Mouse (Mus musculus): ENCODE data around the gene Dnah6. TPM values are rescaled to one million over a fixed set of nuclear protein-coding genes. Genes with fewer than 3 reads are reported as not detected.

Gene Dnah6
- polyA plus RNA-seq, 1 experiment = 0.70 TPM

GRCm38 (mm10) chr6:72982506-72982905 is 238.9 kb downstream of the Dnah6 start:
- TF ChIP-seq POLR2A (IDR thresholded peaks at IDR 0.05; ENCODE audit: borderline replicate concordance, control insufficient read depth, low read depth, low read length) = no peak
- no peak for TF ChIP-seq CTCF (IDR thresholded peaks at IDR 0.05; ENCODE audit: control insufficient read depth, insufficient read depth, low read length)
- no peak overlapping the region for H3K27ac ChIP-seq (ENCODE audit: control insufficient read depth, insufficient read depth, low read depth, low read length, poor library complexity)
- WGBS = 88% methylated on average over 4 of the region's 4 CpGs

GRCm38 (mm10) chr6:72981851-72982250 is 239.6 kb downstream of the Dnah6 start:
- Histone ChIP-seq H3K4me1 (ENCODE audit: control insufficient read depth, insufficient read depth, low read length) (no peaks in the 10 kb centered on the region), H3K4me3 (replicated peaks; ENCODE audit: control insufficient read depth, low read depth, low read length) (no peak overlapping the region), H3K27ac (ENCODE audit: control insufficient read depth, insufficient read depth, low read depth, low read length, poor library complexity) (no peak overlapping the region)
- TF ChIP-seq POLR2A (IDR thresholded peaks at IDR 0.05; ENCODE audit: borderline replicate concordance, control insufficient read depth, low read depth, low read length) (no peak), CTCF (IDR thresholded peaks at IDR 0.05; ENCODE audit: control insufficient read depth, insufficient read depth, low read length) (no peak)
- WGBS = 51% methylated on average over 6 of the region's 6 CpGs

More at GRCm38 (mm10) chr6:72982506-72982905, 238.9 kb downstream of the Dnah6 start:
- Histone ChIP-seq H3K4me1 (ENCODE audit: control insufficient read depth, insufficient read depth, low read length) (no peaks in the 10 kb centered on the region), H3K4me3 (replicated peaks; ENCODE audit: control insufficient read depth, low read depth, low read length) (no peak overlapping the region)

GRCm38 (mm10) chr6:72981124-72981651 is 240.3 kb downstream of the Dnah6 start:
- H3K27ac ChIP-seq (ENCODE audit: control insufficient read depth, insufficient read depth, low read depth, low read length, poor library complexity) = no peak overlapping the region
- WGBS = 80% methylated on average over 9 of the region's 9 CpGs
- TF ChIP-seq CTCF (IDR thresholded peaks at IDR 0.05; ENCODE audit: control insufficient read depth, insufficient read depth, low read length) (no peak), POLR2A (IDR thresholded peaks at IDR 0.05; ENCODE audit: borderline replicate concordance, control insufficient read depth, low read depth, low read length) (no peak)
- H3K4me3 ChIP-seq (replicated peaks; ENCODE audit: control insufficient read depth, low read depth, low read length) = no peak overlapping the region
- H3K4me1 ChIP-seq (ENCODE audit: control insufficient read depth, insufficient read depth, low read length) = no peaks in the 10 kb centered on the region

GRCm38 (mm10) chr6:72976866-72977265 is 244.6 kb downstream of the Dnah6 start:
- H3K4me1 ChIP-seq (ENCODE audit: control insufficient read depth, insufficient read depth, low read length) = no peaks in the 10 kb centered on the region
- no peak overlapping the region for H3K27ac ChIP-seq (ENCODE audit: control insufficient read depth, insufficient read depth, low read depth, low read length, poor library complexity)
- 78% methylated on average over 2 of the region's 2 CpGs for WGBS
- TF ChIP-seq CTCF (IDR thresholded peaks at IDR 0.05; ENCODE audit: control insufficient read depth, insufficient read depth, low read length) (no peak), POLR2A (IDR thresholded peaks at IDR 0.05; ENCODE audit: borderline replicate concordance, control insufficient read depth, low read depth, low read length) (no peak)
- H3K4me3 ChIP-seq (replicated peaks; ENCODE audit: control insufficient read depth, low read depth, low read length) = no peak overlapping the region

- Histone ChIP-seq H3K4me3 (replicated peaks; ENCODE audit: control insufficient read depth, low read depth, low read length) (no peak overlapping the region), H3K4me1 (ENCODE audit: control insufficient read depth, insufficient read depth, low read length) (no peaks in the 10 kb centered on the region), H3K27ac (ENCODE audit: control insufficient read depth, insufficient read depth, low read depth, low read length, poor library complexity) (no peak overlapping the region)
- 53% methylated on average over 3 of the region's 3 CpGs for WGBS
- TF ChIP-seq CTCF (IDR thresholded peaks at IDR 0.05; ENCODE audit: control insufficient read depth, insufficient read depth, low read length) (no peak), POLR2A (IDR thresholded peaks at IDR 0.05; ENCODE audit: borderline replicate concordance, control insufficient read depth, low read depth, low read length) (no peak)
These were observed 250.4 kb downstream of the Dnah6 start for GRCm38 (mm10) chr6:72971074-72971473.

- no peak overlapping the region for H3K27ac ChIP-seq (ENCODE audit: control insufficient read depth, insufficient read depth, low read depth, low read length, poor library complexity)
- no peak for TF ChIP-seq CTCF (IDR thresholded peaks at IDR 0.05; ENCODE audit: control insufficient read depth, insufficient read depth, low read length)
- no peak for TF ChIP-seq POLR2A (IDR thresholded peaks at IDR 0.05; ENCODE audit: borderline replicate concordance, control insufficient read depth, low read depth, low read length)
- H3K4me1 ChIP-seq (ENCODE audit: control insufficient read depth, insufficient read depth, low read length) = no peaks in the 10 kb centered on the region
- WGBS = 77% methylated on average over 3 of the region's 3 CpGs
- H3K4me3 ChIP-seq (replicated peaks; ENCODE audit: control insufficient read depth, low read depth, low read length) = no peak overlapping the region
These were observed 251.7 kb downstream of the Dnah6 start for GRCm38 (mm10) chr6:72969787-72970186.

Other genes starting within 250 kb of the Dnah6 start
- 22.7 and 53.5 TPM in 2 replicates for gene Suclg1, start 26.7 kb upstream of the Dnah6 start, polyA plus RNA-seq (2011; ENCODE audit: insufficient read depth, insufficient read length, low replicate concordance, missing spikeins)
- not detected in 2 replicates for gene 4931417E11Rik, start 248.0 kb upstream of the Dnah6 start, polyA plus RNA-seq (2011; ENCODE audit: insufficient read depth, insufficient read length, low replicate concordance, missing spikeins)